Mouse (Mus musculus) v-Abl transformed pro-B cells (cell line): ENCODE results near the gene Gm853.
"Not testable (repeated sequence)": the region's sequence is repeated elsewhere in the genome, so short reads cannot be mapped to it uniquely, and the experiment has no call there.

Source experiments
- in situ Hi-C, 2 experiments: fragments of 400-800 bp; cut with MboI; formaldehyde crosslinking; loops; one replicate each; pipeline ENCODE4 v1.15.1; 2025; ENCODE audit not compliant: unreplicated experiment in 2 of 2

Gm853 gene

GRCm38 (mm10) chr4:130222179-130222578, at the start of gene Gm853:
Gene Gm853, minus strand, starts transcription at chr4:130222401.
- in situ Hi-C loops, result no loop called here

DNA sequence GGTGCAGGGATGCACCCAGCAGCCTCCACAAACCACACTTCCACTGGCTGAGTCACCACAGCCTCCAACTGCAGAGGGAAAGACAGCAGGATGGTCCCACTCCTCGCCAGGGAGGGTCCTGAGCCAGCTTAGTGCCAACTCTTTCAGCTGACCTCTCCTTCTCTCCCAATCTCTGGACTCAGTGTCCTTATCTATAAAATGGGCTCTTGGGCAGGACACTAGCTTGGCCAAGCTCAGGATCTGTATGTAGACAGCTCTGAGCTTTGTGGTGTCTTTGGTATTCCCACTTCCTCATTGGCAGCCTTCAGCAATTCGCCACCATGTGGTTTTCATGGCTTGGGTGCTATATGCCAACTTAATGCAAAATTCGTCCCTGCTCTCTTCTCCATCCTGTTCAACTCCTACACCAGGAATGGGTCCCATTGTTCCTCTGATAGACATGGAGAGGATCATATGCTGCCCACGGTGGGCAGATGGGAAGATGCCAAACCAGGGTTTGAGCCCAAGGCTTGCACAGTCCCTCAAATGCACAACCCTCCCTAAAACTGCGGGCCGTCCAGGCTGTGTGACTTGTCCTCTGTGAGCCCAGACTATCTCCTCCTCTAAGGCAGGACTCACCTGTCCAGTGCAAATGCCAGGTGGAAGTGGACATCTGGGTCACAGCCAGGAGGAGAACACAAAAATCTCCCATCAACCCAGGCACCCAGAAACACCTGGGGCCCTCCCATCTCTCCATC, 48.6 kb upstream of the Gm853 start:
- in situ Hi-C loops, result no loop called here

GRCm38 (mm10) chr4:130270089-130270488, 47.9 kb upstream of the Gm853 start:
- in situ Hi-C loops, result no loop called here

- in situ Hi-C loops, result no loop called here
Measured at GRCm38 (mm10) chr4:130268736-130269135, 46.5 kb upstream of the Gm853 start.

GRCm38 (mm10) chr4:130267069-130267468, 44.9 kb upstream of the Gm853 start:
- in situ Hi-C loops, result no loop called here

- in situ Hi-C loops, result no loop called here
Measured at GRCm38 (mm10) chr4:130266601-130267000, 44.4 kb upstream of the Gm853 start.

- in situ Hi-C loops, result no loop called here
Measured at GRCm38 (mm10) chr4:130264698-130265349, 42.6 kb upstream of the Gm853 start.

DNA sequence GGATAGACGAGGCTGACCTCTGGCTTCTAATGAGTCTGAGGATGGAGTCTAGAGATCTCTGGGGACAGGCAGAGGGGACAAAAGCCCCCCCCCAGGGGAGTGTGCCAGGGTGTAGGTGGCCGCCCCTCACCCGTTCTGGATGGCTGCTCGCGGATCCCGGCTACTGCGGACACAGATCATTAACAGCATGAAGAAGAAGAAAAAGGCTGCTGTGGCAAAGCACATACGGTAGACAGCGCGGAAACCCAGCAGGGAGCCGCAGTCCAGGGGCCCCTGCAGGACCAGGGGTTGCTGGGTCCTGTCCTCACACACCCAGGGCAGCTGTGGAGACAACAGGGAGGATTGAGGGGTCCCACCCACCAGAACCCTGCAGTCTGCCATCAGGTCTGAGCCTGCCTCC, 41.9 kb upstream of the Gm853 start:
- in situ Hi-C loops, result no loop called here

- in situ Hi-C loops, result no loop called here
Measured at GRCm38 (mm10) chr4:130260406-130260805, 38.2 kb upstream of the Gm853 start.

GRCm38 (mm10) chr4:130252441-130253157, 30.4 kb upstream of the Gm853 start:
- in situ Hi-C loops, result no loop called here

DNA sequence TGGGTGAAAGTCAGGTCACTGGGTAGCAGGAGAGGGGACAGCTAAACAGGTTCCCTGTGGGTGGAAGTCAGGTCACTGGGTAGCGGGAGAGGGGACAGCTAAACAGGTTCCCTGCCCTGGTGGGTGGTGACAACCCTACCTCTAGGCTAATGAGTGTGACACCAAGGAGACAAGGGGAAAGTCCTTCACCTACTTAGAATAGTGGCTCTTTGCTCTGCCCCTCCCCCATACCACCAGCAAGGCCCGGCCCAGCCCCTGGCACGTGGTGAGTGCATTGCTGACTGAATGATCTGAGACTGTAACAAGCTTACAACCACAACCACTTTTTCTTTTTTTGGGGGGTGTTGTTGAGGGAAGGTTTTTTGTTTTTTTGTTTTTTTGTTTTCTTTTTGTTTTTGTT, 29.6 kb upstream of the Gm853 start:
- in situ Hi-C loops, result no loop called here

GRCm38 (mm10) chr4:130251172-130251705, 29.0 kb upstream of the Gm853 start:
- in situ Hi-C loops, result no loop called here

GRCm38 (mm10) chr4:130248636-130249035, 26.4 kb upstream of the Gm853 start:
- in situ Hi-C loops, result no loop called here

GRCm38 (mm10) chr4:130246132-130246531, 23.9 kb upstream of the Gm853 start:
- in situ Hi-C loops, result no loop called here

DNA sequence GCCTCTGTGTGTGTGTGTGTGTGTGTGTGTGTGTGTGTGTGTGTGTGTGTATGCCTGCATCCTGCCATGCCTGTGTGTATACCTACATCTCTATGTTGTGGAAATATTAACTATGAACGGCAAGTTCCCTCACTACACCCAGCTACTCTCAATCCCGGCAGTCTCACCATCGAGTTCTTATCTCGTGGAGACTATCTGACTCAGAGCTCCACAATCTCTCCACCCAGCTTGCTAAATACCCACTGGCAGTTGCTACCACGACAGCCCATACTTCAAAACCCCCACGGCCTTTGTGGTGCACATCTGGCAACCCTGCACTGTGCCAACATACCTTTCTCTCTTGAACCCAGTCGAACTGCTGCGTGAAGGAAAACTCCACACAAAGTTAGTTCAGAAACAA, 22.5 kb upstream of the Gm853 start:
- in situ Hi-C loops, result no loop called here

GRCm38 (mm10) chr4:130243621-130244020, 21.4 kb upstream of the Gm853 start:
- in situ Hi-C loops, result not testable (repeated sequence)

GRCm38 (mm10) chr4:130242956-130243355, 20.8 kb upstream of the Gm853 start:
- in situ Hi-C loops, result no loop called here

DNA sequence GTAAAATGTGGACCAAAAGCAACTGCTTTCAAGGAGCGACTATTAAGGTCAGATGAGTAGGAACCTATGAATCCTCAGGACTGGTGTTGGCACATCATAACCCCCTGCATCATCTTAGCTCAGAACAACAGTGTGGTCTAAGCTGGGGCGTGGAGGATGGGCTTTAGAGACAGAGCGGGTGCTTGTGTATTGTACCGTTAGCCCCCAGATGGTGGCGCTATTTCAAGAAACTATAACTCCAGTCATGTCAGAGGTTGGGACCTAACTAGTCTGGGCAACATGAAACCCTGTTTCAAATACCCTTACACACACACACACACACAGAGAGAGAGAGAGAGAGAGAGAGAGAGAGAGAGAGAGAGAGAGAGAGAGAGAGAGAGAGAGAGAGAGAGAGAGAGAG, 18.5 kb upstream of the Gm853 start:
- in situ Hi-C loops, result no loop called here

- in situ Hi-C loops, result no loop called here
Measured at GRCm38 (mm10) chr4:130237607-130238006, 15.4 kb upstream of the Gm853 start.

- in situ Hi-C loops, result no loop called here
Measured at GRCm38 (mm10) chr4:130236361-130236760, 14.2 kb upstream of the Gm853 start.

GRCm38 (mm10) chr4:130224071-130224470, 1.9 kb upstream of the Gm853 start:
- in situ Hi-C loops, result no loop called here
